10 mouse cellular contexts compared by ENCODE assay signal in the genomic region with DNA sequence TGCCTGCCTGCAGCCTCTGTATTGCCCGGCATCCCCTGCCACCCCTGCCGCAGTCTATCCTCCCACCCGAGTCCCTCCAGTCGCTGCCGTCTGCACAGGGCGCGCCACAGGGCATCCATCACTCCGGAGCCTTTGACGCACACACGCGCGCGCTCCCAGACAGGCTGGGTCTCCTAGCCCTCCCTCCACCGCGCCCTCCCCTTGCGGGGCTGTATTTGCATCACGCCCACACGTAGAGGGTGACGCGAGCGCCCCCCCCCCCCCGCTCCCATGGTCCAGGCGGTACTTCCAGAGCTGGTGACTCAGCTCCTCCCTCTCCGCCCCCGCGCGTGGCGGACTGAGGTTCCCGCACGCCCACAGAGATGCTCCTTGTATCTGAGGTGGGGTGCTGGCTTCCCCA. TPM values are rescaled to one million over a fixed set of nuclear protein-coding genes. Genes with fewer than 3 reads are reported as not detected.
A peak's percentile ranks its signal among the peaks of the same experiment; 100 is the strongest.
DNase-seq lines count a peak whose midpoint lies in the region; ATAC-seq lines count a peak whose summit lies in the region.
"Had no signal": no experiment of that assay in that cellular context is flagged by ENCODE, and none has a peak within 500 bp of the region (broad histone marks: within the 10 kb centered on the region; RNA-seq: fewer than 3 reads in every experiment).

No protein-coding gene starts in this region.

- DNase-seq in heart, adult 8-10 months (ENCODE audit: low spot score), result no peak
- peak; percentile 16 for DNase-seq in NIH3T3 (ENCODE audit: low read depth)
- peak; percentile 55 for DNase-seq in embryo, embryonic 11.5 days (ENCODE audit: low read depth, low spot score)
- peak; percentile 77 for DNase-seq in hindbrain, embryonic 14.5 days (ENCODE audit: low spot score)
- DNase-seq in retina, postnatal 7 days (ENCODE audit: low read depth, low spot score), result peak; percentile 28

- 0% methylated on average over 22 of the region's 30 CpGs for WGBS in heart, embryonic 11.5 days (ENCODE audit: insufficient replicate concordance)
- WGBS in hindbrain, embryonic 14.5 days, result under 1% methylated on average over 26 of the region's 30 CpGs
- under 1% methylated on average over 30 of the region's 30 CpGs for WGBS in limb, embryonic 13.5 days

- H3K36me3 ChIP-seq in heart, embryonic 11.5 days (ENCODE audit: control insufficient read depth, insufficient read depth, low read length), result no peaks in the 10 kb centered on the region
- H3K36me3 ChIP-seq in hindbrain, embryonic 14.5 days (replicated peaks; ENCODE audit: control insufficient read depth, insufficient read depth), result no peaks in the 10 kb centered on the region
- no peaks in the 10 kb centered on the region for H3K36me3 ChIP-seq in limb, embryonic 13.5 days
- H3K36me3 ChIP-seq: G1E had no signal

- peaks cover 72% of the 10 kb centered on the region for H3K27me3 ChIP-seq in heart, embryonic 11.5 days (ENCODE audit: control insufficient read depth, insufficient read depth, low read length)
- peaks cover 15% of the 10 kb centered on the region; the same call in 1 of the 2 replicates for H3K27me3 ChIP-seq in hindbrain, embryonic 14.5 days (ENCODE audit: control insufficient read depth, insufficient read depth, low read length)
- peaks cover 90% of the 10 kb centered on the region for H3K27me3 ChIP-seq in limb, embryonic 13.5 days

- 0 out of 2 replicates have a peak, but pooled peaks cover 4% of the 10 kb centered on the region for H3K4me1 ChIP-seq in heart, embryonic 11.5 days (ENCODE audit: control insufficient read depth, insufficient read depth, low read length)
- peaks cover 17% of the 10 kb centered on the region for H3K4me1 ChIP-seq in hindbrain, embryonic 14.5 days (replicated peaks; ENCODE audit: control insufficient read depth, insufficient read depth, low read length)
- H3K4me1 ChIP-seq in limb, embryonic 13.5 days, result peaks cover 26% of the 10 kb centered on the region

- no peaks in the 10 kb centered on the region for H3K9me3 ChIP-seq in heart, embryonic 11.5 days (replicated peaks; ENCODE audit: control insufficient read depth, low read length)
- H3K9me3 ChIP-seq in hindbrain, embryonic 14.5 days (ENCODE audit: control insufficient read depth, low read length), result no peaks in the 10 kb centered on the region
- no peaks in the 10 kb centered on the region for H3K9me3 ChIP-seq in limb, embryonic 13.5 days
- H3K9me3 ChIP-seq: G1E had no signal

- H3K4me3 ChIP-seq in heart, embryonic 11.5 days (ENCODE audit: low read depth, low read length), result peak overlapping the region; percentile 49
- peak overlapping the region; percentile 55 for H3K4me3 ChIP-seq in hindbrain, embryonic 14.5 days (replicated peaks; ENCODE audit: low read length)
- peak overlapping the region; percentile 55 for H3K4me3 ChIP-seq in limb, embryonic 13.5 days

- no peak overlapping the region for H3K27ac ChIP-seq in heart, embryonic 11.5 days (ENCODE audit: low read depth, low read length)
- peak overlapping the region; percentile 90 for H3K27ac ChIP-seq in hindbrain, embryonic 14.5 days
- no peak overlapping the region for H3K27ac ChIP-seq in limb, embryonic 13.5 days
- H3K27ac ChIP-seq: liver, embryonic 14.5 days had no signal

- H3K4me2 ChIP-seq in heart, embryonic 11.5 days, result peak overlapping the region; percentile 89
- H3K4me2 ChIP-seq in hindbrain, embryonic 14.5 days (replicated peaks), result peak overlapping the region; percentile 90
- H3K4me2 ChIP-seq in limb, embryonic 13.5 days (replicated peaks), result peak overlapping the region; percentile 96

- no peak overlapping the region for H3K9ac ChIP-seq in heart, embryonic 11.5 days (ENCODE audit: low read depth, low read length)
- peak overlapping the region; percentile 72 for H3K9ac ChIP-seq in hindbrain, embryonic 14.5 days
- peak overlapping the region; percentile 55 for H3K9ac ChIP-seq in limb, embryonic 13.5 days
- H3K9ac ChIP-seq: liver, embryonic 14.5 days had no signal

- ATAC-seq in heart, embryonic 11.5 days (replicated peaks; ENCODE audit: insufficient number of reproducible peaks, low FRiP score, low TSS enrichment), result 0 out of 2 replicates have a peak, but pooled peaks have one; percentile 26
- ATAC-seq in hindbrain, embryonic 14.5 days (ENCODE audit: low FRiP score), result peak; percentile 91
- peak; percentile 81 for ATAC-seq in limb, embryonic 13.5 days (ENCODE audit: low FRiP score, low read depth)
- ATAC-seq in erythroid progenitor cell, adult 5-6 weeks (replicated peaks; ENCODE audit: low FRiP score, poor library complexity, severe bottlenecking), result no peak

RNA-seq across cellular contexts. Expression of a gene that starts 1.3 kb away (rescaled TPM):
- 0.69 and 1.2 TPM in 2 replicates for polyA plus RNA-seq in heart, embryonic 11.5 days (2014; fragmentation: Nextera tagmentation; extraction: Ambion mirVana)
- under 1 TPM; 0.25 to 0.83 (median 0.35) TPM for total RNA-seq in heart, adult 8-10 months (2022)
- polyA plus RNA-seq in hindbrain, embryonic 14.5 days (2014; fragmentation: Nextera tagmentation; extraction: Ambion mirVana), result 50.2 and 55.7 TPM in 2 replicates
- 1.8 and 1.9 TPM in 2 replicates for polyA plus RNA-seq in limb, embryonic 13.5 days (2015; fragmentation: Nextera tagmentation; extraction: Ambion mirVana)
- total RNA-seq in erythroid progenitor cell, adult 5-6 weeks (2015; ENCODE audit: low replicate concordance), result not detected in 2 replicates
- not detected in 2 replicates for total RNA-seq in erythroid progenitor cell, adult 5-6 weeks (2017; ENCODE audit: low replicate concordance)

RNA-seq across cellular contexts. Expression of a gene that starts 49.2 kb away (rescaled TPM):
- not detected in 2 replicates for polyA plus RNA-seq in heart, embryonic 11.5 days (2014; fragmentation: Nextera tagmentation; extraction: Ambion mirVana)
- total RNA-seq in heart, adult 8-10 months (2022), result not detected
- polyA plus RNA-seq in hindbrain, embryonic 14.5 days (2014; fragmentation: Nextera tagmentation; extraction: Ambion mirVana), result 0.26 and 0.63 TPM in 2 replicates
- polyA plus RNA-seq in limb, embryonic 13.5 days (2015; fragmentation: Nextera tagmentation; extraction: Ambion mirVana), result not detected in 2 replicates
- total RNA-seq in erythroid progenitor cell, adult 5-6 weeks (2015; ENCODE audit: low replicate concordance), result not detected in 2 replicates
- total RNA-seq in erythroid progenitor cell, adult 5-6 weeks (2017; ENCODE audit: low replicate concordance), result not detected in 2 replicates
- polyA plus RNA-seq: G1E; liver, embryonic 14.5 days had no signal

RNA-seq across cellular contexts. Expression of a gene that starts 49.9 kb away (rescaled TPM):
- 30.8 and 31.3 TPM in 2 replicates for polyA plus RNA-seq in heart, embryonic 11.5 days (2014; fragmentation: Nextera tagmentation; extraction: Ambion mirVana)
- 10 to 100 TPM; 13.3 to 15.6 (median 14.5) TPM for total RNA-seq in heart, adult 8-10 months (2022)
- polyA plus RNA-seq in hindbrain, embryonic 14.5 days (2014; fragmentation: Nextera tagmentation; extraction: Ambion mirVana), result 22.0 and 27.0 TPM in 2 replicates
- polyA plus RNA-seq in limb, embryonic 13.5 days (2015; fragmentation: Nextera tagmentation; extraction: Ambion mirVana), result 30.5 and 31.5 TPM in 2 replicates
- 1.7 TPM in 1 of 2 replicates, not detected in the other for total RNA-seq in erythroid progenitor cell, adult 5-6 weeks (2015; ENCODE audit: low replicate concordance)
- 1.1 and 6.4 TPM in 2 replicates for total RNA-seq in erythroid progenitor cell, adult 5-6 weeks (2017; ENCODE audit: low replicate concordance)

Comparison
In these comparisons a context has a peak if more than half of its experiments do, and no peak if none do; other contexts are left out.
1. RNA of a gene that starts 1.3 kb away (polyA plus RNA-seq): 50.2 to 55.7 TPM in hindbrain, embryonic 14.5 days; 1.8 to 1.9 TPM in limb, embryonic 13.5 days and 0.69 to 1.2 TPM in heart, embryonic 11.5 days; every median in the first group is over 10 times any median in the second.
2. Peak in every context shown above with its lines, with median percentiles within 50 percentile points of each other: H3K4me2 ChIP-seq and H3K4me3 ChIP-seq.